Mouse (Mus musculus) myocyte (in vitro differentiated cells): ENCODE results near the gene Lrrfip2. TPM values are rescaled to one million over a fixed set of nuclear protein-coding genes. Genes with fewer than 3 reads are reported as not detected.

Source experiments
- H3K27me3 ChIP-seq: one replicate; pipeline ENCODE4 v1.6.1; 2011; ENCODE audit not compliant: control insufficient read depth, insufficient read depth, insufficient read length
- H3K36me3 ChIP-seq: one replicate; pipeline ENCODE4 v1.6.1; 2011; ENCODE audit not compliant: control insufficient read depth, insufficient read depth
- H3K4me2 ChIP-seq: one replicate; pipeline ENCODE4 v1.6.1; 2011; ENCODE audit warnings: low read depth, control low read depth
- H3K4me3 ChIP-seq: one replicate; pipeline ENCODE4 v1.5.1; 2011; ENCODE audit warnings: mild to moderate bottlenecking, control low read depth, moderate library complexity
- H3K79me2 ChIP-seq: one replicate; pipeline ENCODE4 v1.6.1; 2011; ENCODE audit not compliant: control insufficient read depth, insufficient read depth
- H3ac ChIP-seq: one replicate; pipeline ENCODE4 v1.6.1; 2011; ENCODE audit not compliant: control insufficient read depth, insufficient read length
- CEBPB ChIP-seq: IDR thresholded peaks from 2 replicates; pipeline ENCODE4 v1.6.1; 2011; ENCODE audit warnings: mild to moderate bottlenecking, moderate library complexity; ENCODE audit not compliant: poor library complexity, insufficient read depth, severe bottlenecking
- E2F4 ChIP-seq: IDR thresholded peaks from one replicate; pipeline ENCODE4 v1.6.1; 2011; ENCODE audit warnings: mild to moderate bottlenecking, control low read depth, moderate library complexity; ENCODE audit not compliant: insufficient read depth
- MAX ChIP-seq: IDR thresholded peaks from one replicate; pipeline ENCODE4 v1.6.1; 2011; ENCODE audit warnings: low read depth, mild to moderate bottlenecking, control low read depth
- MYOD1 ChIP-seq, 3 experiments: IDR thresholded peaks; one replicate each; pipeline ENCODE4 v1.6.1; 2011; ENCODE audit warnings: control low read depth in 2 of 3, low read depth in 2 of 3, mild to moderate bottlenecking in 2 of 3, moderate library complexity in 1 of 3; ENCODE audit not compliant: insufficient read length in 2 of 3, control insufficient read depth in 1 of 3
- MYOG ChIP-seq, 3 experiments: IDR thresholded peaks; one replicate each; pipeline ENCODE4 v1.6.1; 2011; ENCODE audit warnings: control low read depth in 2 of 3, low read depth in 2 of 3, mild to moderate bottlenecking in 2 of 3; ENCODE audit not compliant: insufficient read length in 2 of 3, control insufficient read depth in 1 of 3, insufficient read depth in 1 of 3
- POLR2A ChIP-seq: IDR thresholded peaks from one replicate; pipeline ENCODE4 v1.6.1; 2011; ENCODE audit warnings: low read depth, mild to moderate bottlenecking, control low read depth, moderate library complexity; ENCODE audit not compliant: insufficient read length
- POLR2AphosphoS2 ChIP-seq: IDR thresholded peaks from one replicate; pipeline ENCODE4 v1.6.1; 2011; ENCODE audit warnings: low read depth, control low read depth; ENCODE audit not compliant: insufficient read length
- REST ChIP-seq: IDR thresholded peaks from one replicate; pipeline ENCODE4 v1.6.1; 2011; ENCODE audit warnings: mild to moderate bottlenecking, control low read depth, moderate library complexity; ENCODE audit not compliant: insufficient read depth, insufficient read length
- SRF ChIP-seq: IDR thresholded peaks from one replicate; pipeline ENCODE4 v1.6.1; 2011; ENCODE audit warnings: low read depth; ENCODE audit not compliant: control insufficient read depth, insufficient read length
- TCF12 ChIP-seq: IDR thresholded peaks from one replicate; pipeline ENCODE4 v1.6.1; 2011; ENCODE audit warnings: mild to moderate bottlenecking, control low read depth; ENCODE audit not compliant: poor library complexity, insufficient read depth, severe bottlenecking
- TCF3 ChIP-seq: IDR thresholded peaks from one replicate; pipeline ENCODE4 v1.6.1; 2011; ENCODE audit warnings: low read depth, control low read depth; ENCODE audit not compliant: insufficient read length
- USF1 ChIP-seq: IDR thresholded peaks from one replicate; pipeline ENCODE4 v1.6.1; 2011; ENCODE audit warnings: low read depth, mild to moderate bottlenecking, control low read depth, moderate library complexity
- polyA plus RNA-seq: library from polyadenylated mRNA; unstranded; fragments of >200 nt; fragmentation: generic; extraction: Trizol; gene quantifications from one replicate; pipeline ENCODE4 v1.2.1, GENCODE M21; 2012; ENCODE audit warnings: missing spikeins

Gene Lrrfip2
- polyA plus RNA-seq, 1 experiment: 27.8 TPM

DNA sequence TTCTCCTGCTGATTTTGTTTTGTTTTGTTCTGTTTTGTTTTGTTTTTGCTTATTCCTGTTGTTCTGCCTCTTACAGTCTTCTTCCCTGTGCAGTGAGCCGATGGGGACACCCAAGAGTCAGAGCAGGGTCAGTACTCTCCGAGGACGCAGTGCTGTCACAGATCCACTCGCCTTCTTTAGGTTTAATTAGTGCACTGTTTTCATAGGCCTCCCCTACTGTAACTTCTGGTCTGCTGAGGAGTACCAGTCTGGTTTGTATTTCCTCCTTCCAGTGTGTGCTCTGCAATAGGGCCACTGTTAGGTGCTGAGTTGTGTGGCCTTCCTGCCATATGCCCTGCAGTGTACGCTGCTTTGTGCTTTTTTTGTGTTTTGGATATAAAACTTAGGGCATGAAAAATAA lies 61.6 kb downstream of the Lrrfip2 start:
- Histone ChIP-seq H3K79me2 (peaks cover 7% of the 10 kb centered on the region), H3ac (no peak overlapping the region), H3K4me3 (no peak overlapping the region), H3K4me2 (no peak overlapping the region), H3K27me3 (no peaks in the 10 kb centered on the region), H3K36me3 (no peaks in the 10 kb centered on the region)
- TF ChIP-seq POLR2A (no peak), MYOD1 (IDR thresholded peaks at IDR 0.05; ENCODE audit: control insufficient read depth in 1 of 3, insufficient read length in 2 of 3, low read depth in 2 of 3) (no peak)

GRCm38 (mm10) chr9:111182176-111182575 lies 64.8 kb downstream of the Lrrfip2 start:
- Histone ChIP-seq H3K27me3 (no peaks in the 10 kb centered on the region), H3ac (no peak overlapping the region), H3K4me3 (no peak overlapping the region), H3K36me3 (no peaks in the 10 kb centered on the region), H3K79me2 (peaks cover 7% of the 10 kb centered on the region), H3K4me2 (peak overlapping the region; percentile 19)
- TF ChIP-seq SRF: no peak
- no peak for TF ChIP-seq TCF12
- no peak for TF ChIP-seq MYOD1 (IDR thresholded peaks at IDR 0.05; ENCODE audit: control insufficient read depth in 1 of 3, insufficient read length in 2 of 3, low read depth in 2 of 3)
- TF ChIP-seq REST: no peak
- no peak for TF ChIP-seq CEBPB
- TF ChIP-seq MAX: no peak
- TF ChIP-seq USF1: no peak
- no peak for TF ChIP-seq TCF3
- TF ChIP-seq POLR2AphosphoS2: no peak
- no peak for TF ChIP-seq MYOG (IDR thresholded peaks at IDR 0.05; ENCODE audit: control insufficient read depth in 1 of 3, insufficient read depth in 1 of 3, insufficient read length in 2 of 3, low read depth in 2 of 3)

DNA sequence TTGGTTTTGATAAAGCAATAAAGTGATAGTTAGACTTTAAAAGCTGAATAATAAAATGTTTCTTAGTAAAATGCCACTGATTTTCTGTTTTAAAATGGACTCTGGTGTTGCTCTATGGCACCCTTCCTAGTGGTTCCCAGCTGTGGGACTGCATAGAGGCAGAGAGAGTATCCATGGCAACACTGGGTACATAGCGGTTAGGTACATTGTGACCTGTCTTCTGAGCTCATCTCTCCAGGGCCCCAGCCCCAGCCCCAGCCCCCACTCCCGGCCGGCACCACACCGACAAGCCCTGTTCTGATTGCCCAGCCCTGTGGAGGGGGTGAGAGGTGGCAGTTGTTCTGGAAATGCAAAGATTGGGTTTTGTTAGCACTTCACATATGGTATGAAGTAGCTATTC lies 67.5 kb downstream of the Lrrfip2 start:
- Histone ChIP-seq H3K4me2 (no peak overlapping the region), H3K4me3 (no peak overlapping the region), H3K79me2 (peaks cover 7% of the 10 kb centered on the region), H3ac (no peak overlapping the region), H3K27me3 (no peaks in the 10 kb centered on the region), H3K36me3 (peaks cover 10% of the 10 kb centered on the region)
- TF ChIP-seq MYOG (IDR thresholded peaks at IDR 0.05; ENCODE audit: control insufficient read depth in 1 of 3, insufficient read depth in 1 of 3, insufficient read length in 2 of 3, low read depth in 2 of 3): no peak
- TF ChIP-seq TCF3: no peak
- no peak for TF ChIP-seq USF1
- no peak for TF ChIP-seq MYOD1 (IDR thresholded peaks at IDR 0.05; ENCODE audit: control insufficient read depth in 1 of 3, insufficient read length in 2 of 3, low read depth in 2 of 3)
- no peak for TF ChIP-seq TCF12
- TF ChIP-seq E2F4: no peak
- no peak for TF ChIP-seq REST
- TF ChIP-seq POLR2A: no peak
- TF ChIP-seq POLR2AphosphoS2: no peak
- TF ChIP-seq CEBPB: no peak
- TF ChIP-seq SRF: no peak
- no peak for TF ChIP-seq MAX

GRCm38 (mm10) chr9:111186861-111187260 lies 69.5 kb downstream of the Lrrfip2 start:
- H3K4me3 ChIP-seq: no peak overlapping the region
- TF ChIP-seq REST: no peak
- TF ChIP-seq SRF: no peak
- TF ChIP-seq E2F4: no peak
- TF ChIP-seq MYOD1 (IDR thresholded peaks at IDR 0.05; ENCODE audit: control insufficient read depth in 1 of 3, insufficient read length in 2 of 3, low read depth in 2 of 3): no peak
- TF ChIP-seq TCF12: no peak
- TF ChIP-seq MYOG (IDR thresholded peaks at IDR 0.05; ENCODE audit: control insufficient read depth in 1 of 3, insufficient read depth in 1 of 3, insufficient read length in 2 of 3, low read depth in 2 of 3): no peak
- TF ChIP-seq POLR2A: no peak
- TF ChIP-seq TCF3: no peak
- TF ChIP-seq CEBPB: no peak
- TF ChIP-seq MAX: no peak
- TF ChIP-seq POLR2AphosphoS2: no peak
- TF ChIP-seq USF1: no peak
- peaks cover 10% of the 10 kb centered on the region for H3K36me3 ChIP-seq
- no peaks in the 10 kb centered on the region for H3K27me3 ChIP-seq
- no peak overlapping the region for H3K4me2 ChIP-seq
- H3ac ChIP-seq: no peak overlapping the region
- peaks cover 4% of the 10 kb centered on the region for H3K79me2 ChIP-seq

DNA sequence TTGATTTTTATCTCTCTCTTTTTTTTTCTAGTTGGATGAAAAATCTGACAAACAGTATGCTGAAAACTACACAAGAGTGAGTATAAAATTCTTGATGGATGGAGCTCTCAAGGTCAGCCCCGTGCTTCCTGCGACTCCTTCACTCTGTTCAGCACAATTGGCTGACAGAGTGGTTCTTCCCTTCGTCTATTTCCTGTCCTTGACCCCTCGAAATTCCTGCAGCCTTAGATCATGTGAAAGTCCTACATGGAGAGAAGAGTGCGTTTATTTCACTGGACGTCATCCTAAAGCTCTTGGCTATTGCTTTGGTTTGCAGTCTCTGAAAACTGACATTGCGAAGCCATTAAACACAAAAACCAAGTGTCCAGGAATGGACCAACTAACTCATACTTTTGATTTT lies 71.3 kb downstream of the Lrrfip2 start:
- H3K79me2 ChIP-seq: no peaks in the 10 kb centered on the region
- no peak for TF ChIP-seq POLR2A
- TF ChIP-seq TCF12: no peak
- no peak for TF ChIP-seq TCF3
- TF ChIP-seq MYOD1 (IDR thresholded peaks at IDR 0.05; ENCODE audit: control insufficient read depth in 1 of 3, insufficient read length in 2 of 3, low read depth in 2 of 3): no peak
- TF ChIP-seq REST: no peak
- no peak for TF ChIP-seq MAX
- TF ChIP-seq POLR2AphosphoS2: no peak
- TF ChIP-seq USF1: no peak
- TF ChIP-seq MYOG (IDR thresholded peaks at IDR 0.05; ENCODE audit: control insufficient read depth in 1 of 3, insufficient read depth in 1 of 3, insufficient read length in 2 of 3, low read depth in 2 of 3): no peak
- TF ChIP-seq E2F4: no peak
- no peak for TF ChIP-seq CEBPB
- no peak for TF ChIP-seq SRF
- H3K36me3 ChIP-seq: peaks cover 10% of the 10 kb centered on the region

More for the DNA sequence above, 71.3 kb downstream of the Lrrfip2 start:
- Histone ChIP-seq H3K4me3 (no peak overlapping the region), H3K27me3 (no peaks in the 10 kb centered on the region), H3K4me2 (no peak overlapping the region), H3ac (no peak overlapping the region)
